Mouse (Mus musculus) hindbrain, embryonic 11.5 days (tissue): Measurements from ENCODE around the gene Mgat3. TPM values are rescaled to one million over a fixed set of nuclear protein-coding genes. Genes with fewer than 3 reads are reported as not detected.

Source experiments
- ATAC-seq: fragments of 200-750 bp; cut with Nextera tagmentation; 2 replicates; pipeline ENCODE4 v1.8.0; 2017; ENCODE audit warnings: mild to moderate bottlenecking, moderate TSS enrichment, moderate library complexity; ENCODE audit not compliant: low FRiP score
- DNase-seq: peaks from one replicate; pipeline ENCODE4 v3.0.0-alpha.2; 2015; ENCODE audit warnings: low spot score
- H3K27ac ChIP-seq: fragments of 300-500 bp; sonication (generic); 2 replicates; pipeline ENCODE4 v1.5.1; 2014; ENCODE audit warnings: mild to moderate bottlenecking, low read depth, low read length
- H3K27me3 ChIP-seq: fragments of 300-500 bp; sonication (generic); 2 replicates; pipeline ENCODE4 v1.6.1; 2014; ENCODE audit warnings: mild to moderate bottlenecking, low read length, moderate library complexity, mixed read lengths; ENCODE audit not compliant: control insufficient read depth, insufficient read depth
- H3K36me3 ChIP-seq: fragments of 300-500 bp; sonication (generic); 2 replicates; pipeline ENCODE4 v1.6.1; 2014; ENCODE audit warnings: mild to moderate bottlenecking, low read length, moderate library complexity, mixed read lengths; ENCODE audit not compliant: control insufficient read depth, insufficient read depth
- H3K4me1 ChIP-seq: fragments of 300-500 bp; sonication (generic); replicated peaks from 2 replicates; pipeline ENCODE4 v1.6.1; 2014; ENCODE audit warnings: low read length, mixed read lengths; ENCODE audit not compliant: control insufficient read depth, insufficient read depth
- H3K4me2 ChIP-seq: fragments of 300-500 bp; sonication (generic); replicated peaks from 2 replicates; pipeline ENCODE4 v1.6.1; 2014; ENCODE audit warnings: mild to moderate bottlenecking, low read depth, low read length
- H3K4me3 ChIP-seq: fragments of 300-500 bp; sonication (generic); 2 replicates; pipeline ENCODE4 v1.5.1; 2014; ENCODE audit warnings: low read depth, low read length
- H3K9ac ChIP-seq: fragments of 300-500 bp; sonication (generic); 2 replicates; pipeline ENCODE4 v1.6.1; 2014; ENCODE audit warnings: low read depth, low read length
- H3K9me3 ChIP-seq: fragments of 300-500 bp; sonication (generic); 2 replicates; pipeline ENCODE4 v1.6.1; 2016; ENCODE audit warnings: low read length; ENCODE audit not compliant: control insufficient read depth
- WGBS: fragments of 180-500 bp; shearing (Covaris S2); extraction: QIAGEN DNeasy Blood & Tissue Kit; methylation state at CpG from one replicate; pipeline ENCODE4 v1.1.7; 2014; 5-methylcytosine and 5-hydroxymethylcytosine counted together
- polyA plus RNA-seq: library from polyadenylated mRNA; unstranded; fragments of >200 nt; fragmentation: Nextera tagmentation; extraction: Ambion mirVana; gene quantifications from 2 replicates; pipeline ENCODE4 v1.2.1, GENCODE M21; 2014

Mgat3 gene
- polyA plus RNA-seq, 1 experiment from 2014 or later: 9.8 TPM

DNA sequence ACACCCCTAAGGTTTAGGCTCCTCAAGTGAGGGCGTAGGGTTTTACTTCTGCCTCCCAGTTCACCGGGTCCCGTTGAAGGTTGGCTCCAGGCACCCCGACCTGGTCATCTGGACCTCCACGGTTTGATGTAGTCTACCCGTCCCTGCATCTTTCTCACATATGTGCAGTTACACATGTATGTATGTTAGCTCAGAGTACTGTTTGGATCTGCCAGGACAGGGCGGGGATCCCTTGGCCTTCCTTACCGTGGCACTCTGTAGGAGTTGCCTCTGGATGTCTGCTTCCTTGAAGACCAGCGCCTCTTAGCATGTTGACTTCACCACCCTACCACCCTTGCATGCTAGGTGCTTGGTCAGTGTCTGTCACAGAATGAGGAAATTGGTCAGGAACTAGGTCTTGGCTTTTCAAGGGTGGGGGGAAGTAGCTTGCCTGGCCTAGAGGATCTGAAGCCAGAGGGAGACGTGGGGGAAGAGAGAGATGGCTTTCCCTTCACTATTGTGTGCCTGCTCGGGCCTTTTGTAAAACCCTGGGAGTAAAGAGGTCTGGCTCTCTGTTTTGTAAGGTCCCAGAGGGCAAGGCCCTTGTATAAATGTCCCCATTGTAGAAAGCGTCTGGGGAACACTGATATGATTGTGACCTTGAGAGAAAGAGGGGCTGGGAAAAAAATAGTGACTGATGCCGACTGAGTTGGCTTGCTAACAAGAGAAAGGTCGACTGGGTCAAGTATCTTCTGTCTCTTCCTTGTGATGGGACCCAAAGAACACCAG lies 39.7 kb upstream of the Mgat3 start:
- Histone ChIP-seq H3K4me2 (peak overlapping the region; percentile 89), H3K27ac (peak overlapping the region; percentile 93), H3K4me1 (peaks cover 12% of the 10 kb centered on the region), H3K27me3 (no peaks in the 10 kb centered on the region), H3K9ac (peak overlapping the region; percentile 77), H3K4me3 (peak overlapping the region; percentile 55), H3K9me3 (no peaks in the 10 kb centered on the region), H3K36me3 (no peaks in the 10 kb centered on the region)
- WGBS: 16% methylated on average over 14 of the region's 14 CpGs
- DNase-seq: peak; percentile 58
- 0 out of 2 replicates have a peak, but pooled peaks have one; percentile 22 for ATAC-seq

DNA sequence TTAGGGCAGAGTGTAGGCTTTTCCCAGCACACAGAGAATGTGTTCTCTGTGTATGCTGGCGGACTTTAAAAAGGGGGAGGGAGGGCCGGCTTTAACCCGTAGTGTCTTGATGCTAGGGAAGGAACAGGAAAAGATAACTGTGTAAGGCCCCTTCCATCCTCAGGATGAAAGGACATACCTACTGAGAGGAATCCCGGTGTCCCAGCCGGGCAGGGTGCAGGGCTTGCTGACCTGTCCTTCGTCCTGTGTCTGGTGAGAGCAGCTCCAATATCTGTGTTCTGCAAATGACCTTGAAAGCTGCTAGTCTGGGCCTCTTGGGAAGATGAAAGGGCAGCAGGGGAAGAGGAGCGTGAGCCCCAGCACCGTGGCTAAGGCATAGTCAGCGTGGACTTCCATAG lies 39.1 kb upstream of the Mgat3 start:
- H3K4me3 ChIP-seq: peak overlapping the region; percentile 55
- WGBS: 53% methylated on average over 9 of the region's 9 CpGs
- H3K36me3 ChIP-seq: no peaks in the 10 kb centered on the region
- ATAC-seq: no peak
- peak overlapping the region; percentile 93 for H3K27ac ChIP-seq
- H3K9ac ChIP-seq: peak overlapping the region; percentile 77
- H3K9me3 ChIP-seq: no peaks in the 10 kb centered on the region
- peak; percentile 18 for DNase-seq
- H3K4me1 ChIP-seq: peaks cover 12% of the 10 kb centered on the region
- peak overlapping the region; percentile 89 for H3K4me2 ChIP-seq
- H3K27me3 ChIP-seq: no peaks in the 10 kb centered on the region

DNA sequence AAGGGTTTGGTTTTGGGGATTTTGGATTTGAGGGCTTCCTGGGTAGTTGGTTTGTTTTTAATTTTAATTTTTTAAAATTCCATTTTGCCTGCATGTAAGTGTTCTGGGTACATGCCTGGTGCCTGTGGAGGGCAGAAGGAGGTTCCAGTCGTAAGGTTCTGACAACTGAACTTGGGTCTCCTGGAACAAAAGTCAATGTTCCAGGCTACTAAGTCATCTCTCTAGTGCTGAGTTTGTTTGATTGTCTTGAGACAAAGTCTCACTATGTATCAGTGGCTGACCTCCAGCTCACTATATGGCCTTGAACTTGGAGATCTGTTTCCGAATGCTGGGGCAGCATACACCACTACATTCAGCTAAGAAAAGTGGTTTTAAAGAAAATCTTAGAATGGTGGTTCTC lies 38.0 kb upstream of the Mgat3 start:
- DNase-seq (no peak), ATAC-seq (no peak)
- Histone ChIP-seq H3K27me3 (no peaks in the 10 kb centered on the region), H3K4me1 (peaks cover 12% of the 10 kb centered on the region), H3K9me3 (no peaks in the 10 kb centered on the region), H3K27ac (no peak overlapping the region), H3K4me3 (no peak overlapping the region), H3K9ac (no peak overlapping the region), H3K4me2 (no peak overlapping the region), H3K36me3 (no peaks in the 10 kb centered on the region)
- WGBS: 91% methylated on average over 2 of the region's 2 CpGs

DNA sequence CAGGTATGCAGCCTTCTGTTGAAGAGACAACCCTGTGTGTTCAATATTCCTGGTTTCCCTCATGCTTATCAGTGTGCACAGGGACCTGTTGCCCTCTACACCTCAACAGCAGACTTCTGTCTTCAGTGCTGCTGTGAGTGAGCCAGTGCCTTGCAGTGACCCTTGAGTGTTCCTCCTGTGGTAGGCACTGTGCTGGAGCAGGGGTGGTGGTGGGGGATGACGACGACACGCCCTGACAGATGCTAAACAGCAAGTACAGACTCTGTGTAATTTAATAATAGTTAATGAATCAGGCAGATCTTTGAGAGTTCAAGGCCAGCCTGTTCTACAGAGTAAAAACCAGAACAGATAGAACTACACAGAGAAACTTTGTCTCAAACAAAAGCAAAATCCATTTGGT lies 36.9 kb upstream of the Mgat3 start:
- Histone ChIP-seq H3K4me2 (no peak overlapping the region), H3K27me3 (no peaks in the 10 kb centered on the region), H3K27ac (no peak overlapping the region), H3K4me3 (no peak overlapping the region), H3K36me3 (peaks cover 3% of the 10 kb centered on the region; the same call in 1 of the 2 replicates), H3K4me1 (peaks cover 12% of the 10 kb centered on the region), H3K9me3 (no peaks in the 10 kb centered on the region), H3K9ac (no peak overlapping the region)
- WGBS: 92% methylated on average over 3 of the region's 3 CpGs
- no peak for ATAC-seq
- DNase-seq: no peak

DNA sequence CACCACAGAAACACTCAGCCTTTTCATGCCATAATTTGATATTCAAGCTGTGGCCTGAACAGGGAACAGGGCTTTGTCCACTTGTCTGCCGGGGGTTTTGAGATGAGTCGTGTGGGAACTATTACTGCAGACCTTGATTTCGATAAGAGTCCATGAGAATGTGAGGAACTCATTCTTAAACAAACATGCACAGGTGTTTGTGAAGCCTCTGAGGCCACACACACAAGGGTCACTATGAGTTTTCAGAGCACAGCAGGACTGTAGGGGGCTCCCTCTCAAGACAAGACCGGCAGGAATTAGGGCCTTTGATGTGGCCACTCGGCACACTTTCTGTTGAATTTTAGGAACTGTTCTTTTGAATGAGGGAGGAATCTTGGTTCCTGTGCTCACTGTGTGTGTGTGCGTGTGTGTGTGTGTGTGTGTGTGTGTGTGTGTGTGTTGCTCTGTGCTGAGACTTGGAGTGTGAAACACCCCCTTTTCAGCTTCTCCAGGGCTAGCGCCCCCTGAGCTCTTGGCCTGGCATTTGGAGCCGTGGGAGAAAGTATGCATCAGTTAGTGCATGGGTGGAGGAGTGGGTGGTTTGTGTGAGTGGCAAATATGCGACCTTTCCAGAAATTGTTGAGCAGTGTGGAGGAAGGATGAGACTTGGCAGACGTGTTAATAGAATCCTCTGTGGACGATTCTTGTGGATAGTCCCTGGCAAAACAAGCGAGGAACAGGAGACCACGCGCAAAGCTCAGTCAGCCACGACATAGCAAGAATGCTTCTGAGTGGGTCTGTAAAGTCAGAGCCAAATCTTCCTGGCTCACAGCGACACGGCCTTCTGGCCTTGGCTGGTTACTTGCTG lies 35.4 kb upstream of the Mgat3 start:
- ATAC-seq: no peak
- no peak for DNase-seq
- Histone ChIP-seq H3K9me3 (no peaks in the 10 kb centered on the region), H3K27me3 (no peaks in the 10 kb centered on the region), H3K36me3 (peaks cover 3% of the 10 kb centered on the region; the same call in 1 of the 2 replicates), H3K27ac (no peak overlapping the region), H3K4me1 (peaks cover 10% of the 10 kb centered on the region), H3K9ac (no peak overlapping the region), H3K4me2 (no peak overlapping the region), H3K4me3 (no peak overlapping the region)
- WGBS: 71% methylated on average over 17 of the region's 17 CpGs

DNA sequence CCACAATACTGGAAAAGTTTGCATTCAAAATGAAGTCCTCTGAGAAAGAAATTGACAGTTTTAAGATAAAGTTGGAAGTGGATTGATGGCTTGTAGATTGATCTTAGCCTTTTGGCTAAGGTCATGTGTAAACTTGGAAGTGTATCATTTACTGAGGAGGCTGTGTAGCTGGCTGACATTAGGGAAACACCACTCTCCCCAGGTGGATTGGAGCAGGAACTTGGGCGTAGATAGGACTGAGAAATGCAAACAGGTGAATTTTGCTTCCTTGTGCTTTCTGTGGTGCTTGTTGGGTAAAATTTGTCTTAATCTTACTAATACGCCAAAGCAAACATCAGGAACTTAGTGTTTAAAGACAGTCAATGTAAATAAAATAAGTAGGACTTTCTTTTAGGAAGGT lies 33.2 kb upstream of the Mgat3 start:
- ATAC-seq: no peak
- no peak overlapping the region for H3K9ac ChIP-seq
- peaks cover 3% of the 10 kb centered on the region; the same call in 1 of the 2 replicates for H3K36me3 ChIP-seq
- 0 out of 2 replicates have a peak, but pooled peaks cover 2% of the 10 kb centered on the region for H3K4me1 ChIP-seq
- no peak for DNase-seq
- no peak overlapping the region for H3K27ac ChIP-seq
- no peak overlapping the region for H3K4me3 ChIP-seq
- no peaks in the 10 kb centered on the region for H3K27me3 ChIP-seq
- WGBS: 96% methylated on average over 2 of the region's 2 CpGs
- H3K4me2 ChIP-seq: no peak overlapping the region
- no peaks in the 10 kb centered on the region for H3K9me3 ChIP-seq

DNA sequence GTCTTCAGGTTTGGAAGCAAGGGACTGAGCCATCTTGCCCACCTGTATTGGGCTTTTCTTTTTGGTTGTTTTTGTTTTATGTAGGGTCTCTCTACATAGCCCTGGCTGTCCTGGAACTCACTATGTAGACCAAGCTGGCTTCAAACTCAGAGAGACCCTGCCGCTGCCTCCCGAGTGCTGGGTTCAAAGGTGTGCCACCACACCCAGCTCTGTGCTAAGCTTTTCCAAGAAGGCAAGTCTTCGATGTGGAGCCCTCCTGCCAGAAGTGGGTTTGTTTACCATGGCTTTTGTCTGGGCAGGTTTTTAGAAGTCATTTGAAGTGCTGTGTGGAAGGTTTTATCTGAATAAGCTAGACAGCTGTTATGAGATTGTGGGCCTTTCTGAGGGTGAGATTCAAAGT lies 32.6 kb upstream of the Mgat3 start:
- peaks cover 3% of the 10 kb centered on the region; the same call in 1 of the 2 replicates for H3K36me3 ChIP-seq
- H3K9me3 ChIP-seq: no peaks in the 10 kb centered on the region
- no peak overlapping the region for H3K9ac ChIP-seq
- no peaks in the 10 kb centered on the region for H3K27me3 ChIP-seq
- H3K4me1 ChIP-seq: 0 out of 2 replicates have a peak, but pooled peaks cover 2% of the 10 kb centered on the region
- WGBS: 95% methylated on average over 3 of the region's 3 CpGs
- no peak for ATAC-seq
- H3K4me2 ChIP-seq: no peak overlapping the region
- no peak for DNase-seq
- no peak overlapping the region for H3K4me3 ChIP-seq
- no peak overlapping the region for H3K27ac ChIP-seq

DNA sequence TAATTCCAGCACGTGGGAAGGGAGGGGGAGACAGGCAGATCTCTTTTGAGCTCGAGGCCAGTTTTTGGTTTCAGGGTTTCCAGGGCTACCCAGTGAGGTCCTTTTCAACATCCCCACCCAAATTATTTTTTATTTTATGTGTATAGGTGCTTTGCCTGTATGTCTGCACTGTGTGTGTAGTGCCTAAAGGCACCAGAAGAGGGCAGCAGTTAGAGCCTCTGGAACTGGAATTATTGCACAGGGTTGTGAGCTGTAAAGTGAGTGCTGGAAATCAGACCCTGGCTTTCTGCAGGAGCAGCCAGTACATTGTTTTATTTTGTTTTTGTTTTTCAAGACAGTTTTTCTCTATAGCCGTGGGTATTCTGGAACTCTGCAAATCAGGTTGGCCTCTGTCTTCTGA lies 31.4 kb upstream of the Mgat3 start:
- Histone ChIP-seq H3K9ac (no peak overlapping the region), H3K27ac (no peak overlapping the region), H3K27me3 (no peaks in the 10 kb centered on the region), H3K4me1 (no peaks in the 10 kb centered on the region), H3K36me3 (peaks cover 3% of the 10 kb centered on the region; the same call in 1 of the 2 replicates), H3K4me3 (no peak overlapping the region), H3K4me2 (no peak overlapping the region), H3K9me3 (no peaks in the 10 kb centered on the region)
- ATAC-seq: no peak
- WGBS: 94% methylated on average over 3 of the region's 3 CpGs
- DNase-seq: no peak
